Mouse (Mus musculus) adrenal gland, adult 2 months (tissue): ENCODE measurements around the gene Fzr1. TPM values are rescaled to one million over a fixed set of nuclear protein-coding genes. Genes with fewer than 3 reads are reported as not detected.

Source experiments
- microRNA-seq, 2 experiments: library from miRNA; unstranded; fragments of <30 nt; microRNA quantifications; one replicate each; pipeline ENCODE4 v1.2.0; 2021
- polyA plus RNA-seq: library from polyadenylated mRNA; depleted of rRNA; stranded (reverse); fragments of >200 nt; gene quantifications from 2 replicates; pipeline ENCODE4 v1.2.3, GENCODE M21; 2012; rRNA removed
- total RNA-seq, 2 experiments: library from RNA; stranded (reverse); gene quantifications; 2 replicates each; pipeline ENCODE4 v1.2.3; 2021

The Fzr1 gene
- total and polyA plus RNA-seq, 3 experiments = 40.7 to 95.6 (median 45.0) TPM

Small RNA genes within 50 kb of the gene (microRNA-seq; reads per million reads assigned to microRNA genes)
- 0.44 to 0.83 reads per million in 2 experiments for gene Mir1191b
- gene Mir6913 = 0.22 to 0.41 reads per million in 2 experiments

Other genes starting within 250 kb of the Fzr1 start
Only the 30 nearest of the 34 such genes appear.
- gene Pias4, start 210.6 kb downstream of the Fzr1 start, total RNA-seq = 10 to 100 TPM; 27.3 to 29.8 TPM
- 41.4 and 48.6 TPM in 2 replicates for gene Pias4, start 210.6 kb downstream of the Fzr1 start, polyA plus RNA-seq
- gene Eef2, start 201.9 kb downstream of the Fzr1 start, total RNA-seq = 1,000 to 10,000 TPM; 1,393 to 1,508 TPM
- 1,342 and 1,424 TPM in 2 replicates for gene Eef2, start 201.9 kb downstream of the Fzr1 start, polyA plus RNA-seq
- 10 to 100 TPM; 74.6 to 76.7 TPM for gene Dapk3, start 195.5 kb downstream of the Fzr1 start, total RNA-seq
- gene Dapk3, start 195.5 kb downstream of the Fzr1 start, polyA plus RNA-seq = 100 and 127 TPM in 2 replicates
- not detected for gene 4930442H23Rik, start 194.7 kb downstream of the Fzr1 start, total RNA-seq
- gene 4930442H23Rik, start 194.7 kb downstream of the Fzr1 start, polyA plus RNA-seq = 0.12 TPM in 1 of 2 replicates, not detected in the other
- not detected for gene Nmrk2, start 176.5 kb downstream of the Fzr1 start, total RNA-seq
- not detected in 2 replicates for gene Nmrk2, start 176.5 kb downstream of the Fzr1 start, polyA plus RNA-seq
- 1 to 10 TPM; 2.4 to 3.8 TPM for gene Atcay, start 147.7 kb downstream of the Fzr1 start, total RNA-seq
- 1.4 and 1.6 TPM in 2 replicates for gene Atcay, start 147.7 kb downstream of the Fzr1 start, polyA plus RNA-seq
- 10 to 100 TPM; 12.6 to 14.1 TPM for gene Zfr2, start 145.4 kb downstream of the Fzr1 start, total RNA-seq
- gene Zfr2, start 145.4 kb downstream of the Fzr1 start, polyA plus RNA-seq = 38.7 and 47.5 TPM in 2 replicates
- gene Matk, start 125.6 kb downstream of the Fzr1 start, total RNA-seq = under 1 TPM; 0.69 to 0.73 TPM
- gene Matk, start 125.6 kb downstream of the Fzr1 start, polyA plus RNA-seq = 0.86 and 1.0 TPM in 2 replicates
- 100 to 1,000 TPM; 123 to 131 TPM for gene Mrpl54, start 111.6 kb downstream of the Fzr1 start, total RNA-seq
- 193 and 221 TPM in 2 replicates for gene Mrpl54, start 111.6 kb downstream of the Fzr1 start, polyA plus RNA-seq
- gene Apba3, start 111.6 kb downstream of the Fzr1 start, total RNA-seq = 100 to 1,000 TPM in 1 of 2 experiments, 10 to 100 TPM in 1; 83.5 to 121 TPM
- 165 and 188 TPM in 2 replicates for gene Apba3, start 111.6 kb downstream of the Fzr1 start, polyA plus RNA-seq
- gene Tjp3, start 86.9 kb downstream of the Fzr1 start, total RNA-seq = under 1 TPM; 0.41 to 0.92 TPM
- 0.52 and 0.72 TPM in 2 replicates for gene Tjp3, start 86.9 kb downstream of the Fzr1 start, polyA plus RNA-seq
- 10 to 100 TPM; 34.3 to 44.6 TPM for gene Pip5k1c, start 85.6 kb downstream of the Fzr1 start, total RNA-seq
- gene Pip5k1c, start 85.6 kb downstream of the Fzr1 start, polyA plus RNA-seq = 71.0 and 72.8 TPM in 2 replicates
- 10 to 100 TPM; 32.6 to 40.3 TPM for gene Cactin, start 57.4 kb downstream of the Fzr1 start, total RNA-seq
- 35.5 and 37.4 TPM in 2 replicates for gene Cactin, start 57.4 kb downstream of the Fzr1 start, polyA plus RNA-seq
- gene Tbxa2r, start 49.8 kb downstream of the Fzr1 start, total RNA-seq = 10 to 100 TPM; 33.2 to 45.4 TPM
- gene Tbxa2r, start 49.8 kb downstream of the Fzr1 start, polyA plus RNA-seq = 137 and 154 TPM in 2 replicates
- 10 to 100 TPM in 1 of 2 experiments, 1 to 10 TPM in 1; 2.9 to 10.3 TPM for gene Gipc3, start 35.2 kb downstream of the Fzr1 start, total RNA-seq
- gene Gipc3, start 35.2 kb downstream of the Fzr1 start, polyA plus RNA-seq = 2.8 and 3.2 TPM in 2 replicates
- 10 to 100 TPM; 81.6 to 89.9 TPM for gene Hmg20b, start 28.0 kb downstream of the Fzr1 start, total RNA-seq
- 272 and 280 TPM in 2 replicates for gene Hmg20b, start 28.0 kb downstream of the Fzr1 start, polyA plus RNA-seq
- gene Mfsd12, start 21.0 kb downstream of the Fzr1 start, total RNA-seq = 10 to 100 TPM; 15.3 to 16.5 TPM
- 69.3 and 77.4 TPM in 2 replicates for gene Mfsd12, start 21.0 kb downstream of the Fzr1 start, polyA plus RNA-seq
- 1 to 10 TPM; 1.2 to 3.6 TPM for gene 4930404N11Rik, start 12.7 kb downstream of the Fzr1 start, total RNA-seq
- gene 4930404N11Rik, start 12.7 kb downstream of the Fzr1 start, polyA plus RNA-seq = 9.7 and 12.4 TPM in 2 replicates
- 10 to 100 TPM; 39.6 to 54.3 TPM for gene Dohh, start 5.9 kb upstream of the Fzr1 start, total RNA-seq
- gene Dohh, start 5.9 kb upstream of the Fzr1 start, polyA plus RNA-seq = 125 and 132 TPM in 2 replicates
- gene Gm48551, start 6.0 kb upstream of the Fzr1 start, total RNA-seq = 1 to 10 TPM; 1.8 to 2.5 TPM
- gene Gm48551, start 6.0 kb upstream of the Fzr1 start, polyA plus RNA-seq = 2.9 and 6.7 TPM in 2 replicates
- 1 to 10 TPM in 1 of 2 experiments, not detected in 1; 1.4 TPM for gene Gm48552, start 10.5 kb upstream of the Fzr1 start, total RNA-seq
- gene Gm48552, start 10.5 kb upstream of the Fzr1 start, polyA plus RNA-seq = 2.5 and 4.4 TPM in 2 replicates
- gene Smim24, start 14.5 kb upstream of the Fzr1 start, total RNA-seq = 1 to 10 TPM; 1.4 to 1.6 TPM
- 4.5 and 5.4 TPM in 2 replicates for gene Smim24, start 14.5 kb upstream of the Fzr1 start, polyA plus RNA-seq
- gene Nfic, start 77.1 kb upstream of the Fzr1 start, total RNA-seq = 100 to 1,000 TPM in 1 of 2 experiments, 10 to 100 TPM in 1; 80.8 to 126 TPM
- gene Nfic, start 77.1 kb upstream of the Fzr1 start, polyA plus RNA-seq = 142 and 171 TPM in 2 replicates
- under 1 TPM; 0.55 to 0.78 TPM for gene Celf5, start 104.2 kb upstream of the Fzr1 start, total RNA-seq
- gene Celf5, start 104.2 kb upstream of the Fzr1 start, polyA plus RNA-seq = 1.4 and 2.2 TPM in 2 replicates
- 100 to 1,000 TPM; 111 to 123 TPM for gene Ncln, start 117.9 kb upstream of the Fzr1 start, total RNA-seq
- 562 and 856 TPM in 2 replicates for gene Ncln, start 117.9 kb upstream of the Fzr1 start, polyA plus RNA-seq
- gene S1pr4, start 121.6 kb upstream of the Fzr1 start, total RNA-seq = 1 to 10 TPM in 1 of 2 experiments, under 1 TPM in 1; 0.98 to 1.6 TPM
- gene S1pr4, start 121.6 kb upstream of the Fzr1 start, polyA plus RNA-seq = 3.5 and 3.6 TPM in 2 replicates
- gene Gna15, start 145.7 kb upstream of the Fzr1 start, total RNA-seq = 1 to 10 TPM; 1.1 to 2.2 TPM
- 1.4 and 1.9 TPM in 2 replicates for gene Gna15, start 145.7 kb upstream of the Fzr1 start, polyA plus RNA-seq
- gene Gna11, start 166.7 kb upstream of the Fzr1 start, total RNA-seq = 10 to 100 TPM; 76.6 to 86.0 TPM
- gene Gna11, start 166.7 kb upstream of the Fzr1 start, polyA plus RNA-seq = 122 and 124 TPM in 2 replicates
- 1,000 to 10,000 TPM; 1,028 to 1,195 TPM for gene Aes, start 181.0 kb upstream of the Fzr1 start, total RNA-seq
- gene Aes, start 181.0 kb upstream of the Fzr1 start, polyA plus RNA-seq = 3,784 and 4,442 TPM in 2 replicates
- gene Tle2, start 196.0 kb upstream of the Fzr1 start, total RNA-seq = 10 to 100 TPM; 50.4 to 51.0 TPM
- gene Tle2, start 196.0 kb upstream of the Fzr1 start, polyA plus RNA-seq = 417 and 691 TPM in 2 replicates